Mouse (Mus musculus): ENCODE measurements at regions not wholly inside any gene's neighbourhood (a gene's known extent, or its start where the extent isn't known, plus 50 kb on each side); places are given as distances from the start of the nearest gene placed in this dataset.

GRCm38 (mm10) chr8:89307601-89308000 is 263.6 kb upstream of the Sall1 start:
- TF ChIP-seq CTCF (conservative IDR thresholded peaks at IDR 0.05; ENCODE audit: insufficient read depth, insufficient read length, low read depth, low read length) (no peak), POLR2A (IDR thresholded peaks at IDR 0.05; ENCODE audit: low read depth, low read length) (no peak)

Measured in kidney, adult 2 months (tissue).